Mouse (Mus musculus): ENCODE data around the gene Gm8947. TPM values are rescaled to one million over a fixed set of nuclear protein-coding genes. Genes with fewer than 3 reads are reported as not detected.
"Not testable (repeated sequence)": the region's sequence is repeated elsewhere in the genome, so short reads cannot be mapped to it uniquely, and the experiment has no call there.

Gm8947 gene
- total RNA-seq, 2 experiments from 2014 or later, result 0.17 TPM; not detected in 1

DNA sequence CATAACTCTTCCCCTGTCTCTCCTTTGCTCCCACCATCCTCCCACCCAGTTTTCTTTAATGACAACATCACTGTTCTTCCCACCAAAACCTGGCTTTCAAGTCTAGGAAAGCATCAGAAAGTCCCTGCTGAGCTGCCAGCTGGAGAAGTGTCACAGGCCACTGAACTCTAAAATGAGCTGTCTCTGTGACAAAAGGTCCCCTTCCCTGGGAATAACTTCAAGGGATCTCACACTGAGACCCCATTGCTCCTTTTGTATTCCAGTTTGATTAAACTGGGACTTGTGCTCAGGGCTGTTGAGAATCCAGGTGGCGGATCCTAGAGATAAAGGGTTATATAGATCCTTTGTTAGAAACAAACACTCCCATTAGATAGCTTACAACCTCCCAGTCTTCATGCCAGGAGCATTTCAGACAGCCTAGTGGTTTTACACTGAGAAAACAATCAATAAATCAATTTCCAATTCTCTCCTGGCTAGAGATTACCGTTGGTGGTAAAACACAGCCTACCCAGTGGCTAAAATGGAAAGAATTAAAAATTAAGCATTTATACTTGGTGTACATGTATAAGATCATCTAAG is 13.6 kb upstream of the Gm8947 start:
- no peak for DNase-seq (ENCODE audit: low spot score in 2 of 2)

- DNase-seq (ENCODE audit: low spot score in 2 of 2), result no peak
Measured at GRCm38 (mm10) chr1:151180167-151180566, 12.0 kb upstream of the Gm8947 start.

- not testable (repeated sequence) for DNase-seq (ENCODE audit: low spot score in 2 of 2)
Measured at GRCm38 (mm10) chr1:151182266-151182665, 9.9 kb upstream of the Gm8947 start, which contains the start of gene Gm47985. Gm47985 (plus strand) TSS chr1:151182537.

DNA sequence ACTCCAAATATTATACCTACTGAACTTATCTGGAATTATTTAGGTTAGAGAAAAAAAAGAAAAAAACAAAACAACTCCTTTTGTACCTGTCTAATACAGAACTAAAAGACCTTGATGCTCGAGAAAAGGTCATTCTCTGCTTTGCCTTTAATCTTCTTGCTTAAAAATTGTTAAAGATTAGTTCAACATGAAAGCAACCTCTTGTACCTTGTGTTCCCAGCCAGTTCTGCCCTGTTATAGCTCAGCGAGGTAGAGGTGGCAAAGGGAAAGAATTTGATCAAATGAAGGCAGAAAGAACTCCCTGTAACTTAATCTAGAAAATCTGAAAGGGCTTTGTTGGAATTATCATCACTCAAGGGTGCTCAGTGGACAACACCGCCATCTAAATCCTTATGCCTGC is 6.0 kb upstream of the Gm8947 start:
- not testable (repeated sequence) for DNase-seq (ENCODE audit: low spot score in 2 of 2)

DNA sequence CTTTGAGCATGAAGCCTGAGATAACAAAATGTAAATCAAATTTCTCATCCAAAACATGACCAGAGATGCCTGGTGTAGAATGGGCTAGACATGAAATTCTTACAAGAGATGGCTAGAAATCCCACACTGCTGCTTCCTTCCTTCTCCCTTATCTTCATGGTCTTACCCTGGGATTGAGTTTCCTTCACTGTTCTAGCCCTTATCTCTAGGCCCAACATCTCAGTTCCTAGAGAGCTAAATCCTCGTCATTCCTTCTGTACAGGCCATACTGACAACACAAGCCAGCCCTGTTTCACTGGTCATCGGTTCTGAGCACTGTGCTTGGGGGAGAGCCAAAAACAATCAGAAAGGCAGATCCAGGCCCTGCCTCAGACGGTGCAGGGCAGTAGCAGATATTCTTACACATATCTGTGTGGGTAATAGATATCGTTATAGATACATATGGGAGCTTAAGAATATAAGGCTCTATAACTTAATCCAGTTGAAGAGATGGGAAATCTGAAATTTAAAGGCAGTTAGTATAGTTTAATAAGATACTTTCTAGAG is 5.2 kb upstream of the Gm8947 start:
- DNase-seq (ENCODE audit: low spot score in 2 of 2), result not testable (repeated sequence)

DNA sequence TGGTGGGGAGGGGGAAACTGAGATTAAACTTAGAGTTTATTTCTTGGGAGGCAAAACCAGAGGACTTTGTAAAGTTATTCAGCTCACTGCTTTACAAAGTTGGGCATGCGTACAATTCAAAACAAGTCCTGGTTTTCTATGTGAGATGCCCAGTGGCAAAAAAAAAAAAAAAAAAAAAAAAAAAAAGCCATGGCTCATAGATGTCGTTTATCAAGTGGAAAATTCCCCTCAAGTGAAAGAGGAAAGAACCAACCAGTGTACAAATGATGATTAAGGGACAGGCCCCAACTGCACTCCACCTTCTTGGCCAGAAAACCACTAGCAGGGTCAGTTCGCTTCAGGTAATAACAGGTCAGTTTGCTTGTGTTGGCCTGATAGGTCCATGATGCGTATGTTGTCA is 3.7 kb upstream of the Gm8947 start:
- no peak for DNase-seq (ENCODE audit: low spot score in 2 of 2)

DNA sequence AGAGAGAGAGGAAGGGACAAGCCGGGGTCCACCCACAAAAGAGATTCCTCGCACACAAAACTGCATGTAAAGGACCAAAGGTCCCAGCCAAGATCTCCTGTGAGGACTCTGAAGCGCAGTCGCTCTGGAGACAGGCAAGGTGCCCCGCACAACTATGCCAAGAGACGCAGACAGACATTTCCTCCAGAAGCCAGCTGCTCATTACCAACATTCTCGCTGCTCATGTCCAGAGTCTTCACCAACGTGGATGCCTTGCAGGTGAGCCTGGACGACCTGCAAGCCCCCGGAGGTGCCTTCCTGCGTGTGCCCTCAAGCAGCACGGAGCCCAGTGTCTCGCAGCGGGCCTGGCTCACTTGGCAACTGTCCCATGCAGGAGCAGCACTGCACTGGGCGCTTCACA is 563 bp downstream of the Gm8947 start:
- not testable (repeated sequence) for DNase-seq (ENCODE audit: low spot score in 2 of 2)

- not testable (repeated sequence) for DNase-seq (ENCODE audit: low spot score in 2 of 2)
Measured at GRCm38 (mm10) chr1:151195986-151196385, 3.8 kb downstream of the Gm8947 start.

DNA sequence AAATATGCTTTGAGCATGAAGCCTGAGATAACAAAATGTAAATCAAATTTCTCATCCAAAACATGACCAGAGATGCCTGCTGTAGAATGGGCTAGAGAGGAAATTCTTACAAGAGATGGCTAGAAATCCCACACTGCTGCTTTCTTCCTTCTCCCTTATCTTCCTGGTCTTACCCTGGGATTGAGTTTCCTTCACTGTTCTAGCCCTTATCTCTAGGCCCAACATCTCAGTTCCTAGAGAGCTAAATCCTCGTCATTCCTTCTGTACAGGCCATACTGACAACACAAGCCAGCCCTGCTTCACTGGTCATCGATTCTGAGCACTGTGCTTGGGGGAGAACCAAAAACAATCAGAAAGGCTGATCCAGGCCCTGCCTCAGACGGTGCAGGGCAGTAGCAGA is 4.5 kb downstream of the Gm8947 start:
- DNase-seq (ENCODE audit: low spot score in 2 of 2), result not testable (repeated sequence)

DNA sequence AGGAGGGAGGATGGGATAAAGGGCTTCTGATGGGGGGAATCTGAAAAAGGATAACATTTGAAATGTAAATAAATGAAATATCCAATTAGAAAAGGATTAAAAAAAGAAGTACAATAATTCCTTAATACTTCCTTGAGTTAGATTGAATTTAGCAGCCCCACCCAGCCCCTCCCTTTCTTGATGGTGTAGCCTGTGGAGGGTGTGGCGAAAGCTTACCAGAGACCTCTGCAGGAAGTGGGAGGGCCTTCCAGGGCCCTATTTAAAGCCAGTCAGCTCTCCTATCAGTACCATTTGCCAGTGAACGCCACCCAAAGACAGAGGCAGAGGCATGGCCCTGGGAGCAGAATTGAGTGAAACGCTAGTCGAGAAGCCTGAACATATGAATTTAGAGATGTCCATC is 5.9 kb downstream of the Gm8947 start, which contains the start of gene Gm47995:
Gene Gm47995, plus strand, starts transcription at position 329 of the 400 bp plus-strand sequence.
- DNase-seq (ENCODE audit: low spot score in 2 of 2), result not testable (repeated sequence)

DNA sequence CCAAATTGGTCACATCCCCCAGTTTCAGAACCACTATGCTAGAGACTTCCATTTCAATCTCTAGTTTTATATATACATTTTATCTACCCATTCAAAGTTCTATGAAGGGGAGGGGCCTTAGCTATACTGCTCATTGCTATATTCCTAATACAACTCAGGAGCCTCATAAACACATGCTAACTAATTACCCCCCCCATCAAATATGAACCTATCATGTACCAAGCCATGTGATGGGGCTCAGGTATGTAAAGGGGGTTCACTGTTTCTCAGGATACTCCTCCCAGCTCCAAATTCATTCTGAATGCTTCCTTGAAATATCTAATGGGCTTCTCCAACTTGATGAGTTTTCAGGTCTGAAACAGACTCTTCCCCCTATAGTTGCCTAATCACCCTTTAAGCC is 8.4 kb downstream of the Gm8947 start:
- not testable (repeated sequence) for DNase-seq (ENCODE audit: low spot score in 2 of 2)

- DNase-seq (ENCODE audit: low spot score in 2 of 2), result not testable (repeated sequence)
Measured at GRCm38 (mm10) chr1:151202771-151203170, 10.6 kb downstream of the Gm8947 start.

DNA sequence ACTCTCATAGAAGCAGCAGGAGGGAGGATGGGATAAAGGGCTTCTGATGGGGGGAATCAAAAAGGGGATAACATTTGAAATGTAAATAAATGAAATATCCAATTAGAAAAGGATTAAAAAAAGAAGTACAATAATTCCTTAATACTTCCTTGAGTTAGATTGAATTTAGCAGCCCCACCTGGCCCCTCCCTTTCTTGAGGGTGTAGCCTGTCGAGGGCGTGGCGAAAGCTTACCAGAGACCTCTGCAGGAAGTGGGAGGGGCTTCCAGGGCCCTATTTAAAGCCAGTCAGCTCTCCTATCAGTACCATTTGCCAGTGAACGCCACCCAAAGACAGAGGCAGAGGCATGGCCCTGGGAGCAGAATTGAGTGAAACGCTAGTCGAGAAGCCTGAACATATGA is 11.6 kb downstream of the Gm8947 start, which contains the start of gene 3110040M04Rik:
Gene 3110040M04Rik, plus strand, starts transcription at position 304 of the 400 bp plus-strand sequence.
- DNase-seq (ENCODE audit: low spot score in 2 of 2), result not testable (repeated sequence)

GRCm38 (mm10) chr1:151208493-151208892 is 16.3 kb downstream of the Gm8947 start:
- DNase-seq (ENCODE audit: low spot score in 2 of 2), result not testable (repeated sequence)

DNA sequence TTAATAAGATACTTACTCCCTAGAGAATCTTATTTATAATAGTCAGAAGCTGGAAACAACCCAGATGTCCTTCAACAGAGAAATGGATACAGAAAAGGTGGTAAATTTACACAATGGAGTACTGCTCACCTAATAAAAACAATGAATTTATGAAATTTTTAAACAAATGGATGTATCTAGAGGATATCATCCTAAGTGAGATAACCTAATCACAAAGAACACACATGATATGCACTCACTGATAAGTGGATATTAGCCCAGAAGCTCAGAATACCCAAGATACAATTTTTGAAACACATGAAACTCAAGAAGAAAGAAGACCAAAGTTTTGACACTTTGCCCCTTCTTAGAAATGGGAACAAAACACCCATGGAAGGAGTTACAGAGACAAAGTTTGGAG is 16.8 kb downstream of the Gm8947 start:
- DNase-seq (ENCODE audit: low spot score in 2 of 2), result not testable (repeated sequence)

DNA sequence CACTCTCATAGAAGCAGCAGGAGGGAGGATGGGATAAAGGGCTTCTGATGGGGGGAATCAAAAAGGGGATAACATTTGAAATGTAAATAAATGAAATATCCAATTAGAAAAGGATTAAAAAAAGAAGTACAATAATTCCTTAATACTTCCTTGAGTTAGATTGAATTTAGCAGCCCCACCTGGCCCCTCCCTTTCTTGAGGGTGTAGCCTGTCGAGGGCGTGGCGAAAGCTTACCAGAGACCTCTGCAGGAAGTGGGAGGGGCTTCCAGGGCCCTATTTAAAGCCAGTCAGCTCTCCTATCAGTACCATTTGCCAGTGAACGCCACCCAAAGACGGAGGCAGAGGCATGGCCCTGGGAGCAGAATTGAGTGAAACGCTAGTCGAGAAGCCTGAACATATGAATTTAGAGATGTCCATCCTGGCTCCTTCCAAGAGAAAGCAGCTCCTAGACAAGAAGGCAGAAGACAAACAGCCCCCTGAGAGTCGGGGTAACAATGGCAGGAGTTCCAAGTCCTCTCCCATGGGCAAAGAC is 17.7 kb downstream of the Gm8947 start, which contains the start of gene Gm47996:
Gene Gm47996, plus strand, starts transcription at position 308 of the 532 bp plus-strand sequence.
- not testable (repeated sequence) for DNase-seq (ENCODE audit: low spot score in 2 of 2)

DNA sequence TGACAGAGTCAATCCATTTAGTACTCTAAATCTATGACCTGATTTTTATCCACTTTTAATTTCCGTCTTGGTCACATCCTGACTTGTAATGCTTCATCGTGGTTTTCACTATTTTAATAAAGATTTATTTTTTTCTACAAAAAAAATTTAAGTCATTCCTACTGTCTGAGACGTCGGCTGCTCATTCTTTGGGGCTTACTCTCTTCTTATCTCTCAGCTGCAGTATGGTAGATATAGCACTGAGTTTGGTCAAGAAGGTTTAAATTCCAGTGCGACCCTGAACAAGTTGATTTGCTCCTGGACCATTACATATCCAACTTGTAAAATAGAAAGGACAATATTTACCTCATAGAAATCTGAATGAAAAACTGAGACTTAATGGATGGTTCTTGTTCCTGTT is 19.5 kb downstream of the Gm8947 start:
- not testable (repeated sequence) for DNase-seq (ENCODE audit: low spot score in 2 of 2)

GRCm38 (mm10) chr1:151214862-151215261 is 22.7 kb downstream of the Gm8947 start:
- no peak for DNase-seq (ENCODE audit: low spot score in 2 of 2)

- no peak for DNase-seq (ENCODE audit: low spot score in 2 of 2)
Measured at GRCm38 (mm10) chr1:151215985-151216384, 23.8 kb downstream of the Gm8947 start.

DNA sequence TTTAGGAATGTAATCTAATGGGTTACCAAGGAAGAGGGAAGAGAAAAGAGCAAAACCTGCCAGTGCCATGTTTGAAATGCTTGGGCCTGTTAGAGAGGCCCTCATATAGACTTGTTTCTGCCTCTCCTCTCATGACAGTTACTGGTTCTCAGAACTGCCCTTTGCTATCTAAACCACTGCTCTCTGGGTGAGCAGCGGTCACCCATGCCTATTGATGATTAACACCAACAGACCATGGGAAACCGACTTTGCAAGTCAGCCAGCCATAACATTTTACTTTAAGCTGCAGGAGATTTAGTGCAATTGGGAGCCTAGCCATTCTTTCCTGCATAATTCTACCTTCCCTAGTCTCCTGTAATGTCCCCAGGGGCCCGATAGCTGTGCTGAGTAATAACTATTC is 24.2 kb downstream of the Gm8947 start:
- no peak for DNase-seq (ENCODE audit: low spot score in 2 of 2)

DNA sequence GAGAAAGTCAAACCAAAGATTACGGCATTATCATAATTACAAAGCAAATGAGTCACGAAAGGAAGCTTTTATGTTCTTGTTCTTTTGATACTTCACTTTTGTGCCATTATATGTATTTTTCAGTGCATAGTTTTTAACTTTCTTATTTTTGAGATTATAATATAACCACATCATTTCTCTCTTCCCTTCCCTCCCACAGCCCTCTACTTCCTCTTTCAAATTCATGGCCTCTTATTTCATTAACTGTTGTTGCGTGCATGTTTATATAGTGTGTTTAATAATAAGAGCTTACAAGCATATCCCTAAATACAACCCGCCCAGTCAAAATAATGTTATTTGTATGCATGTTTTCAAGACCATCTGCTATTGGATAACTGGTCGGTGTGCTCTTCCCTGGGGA is 26.9 kb downstream of the Gm8947 start:
- no peak for DNase-seq (ENCODE audit: low spot score in 2 of 2)

DNA sequence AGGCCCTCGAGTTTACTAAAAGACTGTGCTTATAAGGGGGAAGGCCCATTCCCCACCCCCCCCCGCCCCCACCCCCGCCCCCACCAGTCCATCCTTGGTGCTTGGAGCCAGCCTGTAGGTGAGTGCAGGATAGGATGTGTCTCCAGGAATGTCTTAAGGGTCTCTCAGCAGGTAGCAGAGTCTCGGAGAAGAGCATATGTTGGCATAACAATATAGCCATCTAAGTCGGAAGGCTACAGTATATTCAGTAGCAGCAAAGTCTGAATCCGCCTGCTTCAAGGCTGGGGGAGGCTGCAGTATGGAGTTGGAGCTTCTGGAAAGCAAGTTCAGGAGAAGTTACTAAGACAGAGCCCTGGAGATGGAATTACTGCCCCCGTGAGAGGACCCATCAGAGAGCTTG is 27.9 kb downstream of the Gm8947 start:
- DNase-seq (ENCODE audit: low spot score in 2 of 2), result no peak

Measured in adrenal gland, postnatal 4 days (tissue).